Mouse (Mus musculus) telencephalon, adult 2 months (tissue): ENCODE data around the gene Rhox2h.
"Not testable (repeated sequence)": the region's sequence is repeated elsewhere in the genome, so short reads cannot be mapped to it uniquely, and the experiment has no call there.

Experiments
- DNase-seq: peaks from one replicate; pipeline ENCODE4 v3.0.0-alpha.2; 2011; ENCODE audit warnings: low read depth, low spot score

Gene Rhox2h

DNA sequence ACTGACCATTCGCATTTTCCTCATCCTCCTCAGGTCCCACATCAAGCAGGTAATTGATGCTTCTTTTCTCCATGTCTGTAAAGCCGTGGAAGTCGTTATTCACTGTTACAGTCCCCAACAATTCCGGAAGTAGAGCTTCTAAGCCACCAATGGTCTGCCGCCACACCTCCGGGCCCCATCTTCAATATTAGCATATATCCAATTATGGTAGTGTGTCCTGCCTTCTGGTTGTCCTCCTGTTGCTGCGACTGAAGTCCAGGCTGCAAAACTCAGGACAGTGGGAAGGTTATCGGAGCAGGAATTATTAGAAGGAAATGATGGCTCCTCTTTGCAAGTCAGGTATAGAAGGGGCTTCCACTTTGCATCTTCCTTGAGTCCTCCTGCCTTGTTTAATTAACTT lies at the start of gene Rhox2h:
Rhox2h (minus strand) TSS at position 101 of the 400 bp plus-strand sequence.
- not testable (repeated sequence) for DNase-seq

DNA sequence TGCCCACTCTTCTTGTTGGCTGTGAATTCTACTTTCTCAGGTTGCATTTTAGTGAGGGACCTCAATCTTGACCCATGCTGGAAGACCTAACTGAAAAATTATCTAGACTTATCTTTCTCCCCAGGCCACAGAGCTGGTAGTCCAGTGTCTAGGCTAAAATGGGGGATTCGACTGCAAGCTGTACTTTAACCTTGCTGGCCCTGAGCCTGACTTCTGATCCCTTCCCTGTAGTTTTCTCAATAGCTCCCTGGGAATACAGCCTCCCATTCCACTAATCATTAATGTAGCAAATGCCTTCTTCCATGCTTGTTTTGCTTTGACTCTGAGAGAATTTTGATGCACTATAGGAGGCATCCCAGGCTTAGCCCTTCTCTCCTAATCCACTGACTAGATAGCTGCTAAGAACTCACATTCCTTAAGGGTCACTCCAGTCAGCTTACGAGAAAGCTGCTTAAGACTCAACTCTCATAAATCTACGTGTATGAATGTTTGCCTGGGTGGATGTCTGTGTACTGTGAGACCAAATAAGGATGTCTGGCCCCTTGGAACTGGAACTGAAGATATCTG lies 28.8 kb upstream of the Rhox2h start:
- no peak for DNase-seq

DNA sequence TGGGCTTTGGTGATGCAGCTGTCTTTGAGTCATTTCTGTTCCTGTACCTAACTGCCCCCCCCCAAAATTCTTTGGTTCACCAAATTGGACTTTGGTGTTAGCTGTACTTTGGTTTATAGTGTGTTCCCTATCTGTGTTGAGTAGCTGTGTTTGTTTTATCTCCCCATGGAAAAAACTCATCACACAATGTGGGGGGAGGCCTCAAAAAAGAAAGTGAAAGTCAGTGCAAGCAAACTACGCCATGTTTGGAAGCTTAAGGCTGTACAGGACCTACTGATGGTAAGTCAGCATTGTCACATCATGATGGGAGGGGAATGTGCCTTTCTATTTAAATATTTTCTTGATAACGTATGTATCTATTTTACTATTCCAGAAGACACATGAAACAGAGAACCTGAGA lies 19.2 kb upstream of the Rhox2h start:
- DNase-seq, result no peak

DNA sequence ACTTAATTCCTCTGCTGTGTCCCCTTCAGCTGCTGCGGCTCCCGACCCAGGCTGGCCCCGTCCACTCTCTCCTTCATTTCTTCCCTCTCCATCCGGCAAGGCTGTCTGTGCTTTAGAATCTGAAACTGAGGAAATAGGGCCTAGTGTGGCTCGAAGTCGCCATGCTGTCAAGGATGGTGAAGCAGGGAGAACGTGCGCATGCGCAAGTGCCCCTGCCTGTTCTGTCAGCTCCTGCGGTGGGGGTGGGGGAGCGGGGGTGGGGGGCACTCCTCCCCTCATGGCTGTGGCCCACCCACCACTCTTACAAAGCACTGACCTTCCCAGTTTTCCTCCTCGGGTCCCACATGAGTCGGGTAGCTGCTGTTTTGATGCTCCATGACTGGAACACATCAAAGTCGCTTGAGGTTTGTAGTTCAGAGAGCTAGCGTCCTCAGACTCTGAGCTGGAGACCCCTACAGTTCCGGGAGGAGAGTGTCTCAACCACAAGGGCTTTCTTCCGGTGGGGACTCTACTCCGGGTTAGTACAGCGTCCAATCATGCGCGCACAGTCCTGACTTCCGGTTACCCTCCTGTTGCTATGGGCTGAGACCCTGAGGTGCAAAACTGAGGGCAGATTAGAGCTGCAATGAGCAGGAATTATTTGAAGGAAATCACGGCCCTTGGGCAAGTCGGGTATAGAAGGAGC lies 10.1 kb upstream of the Rhox2h start:
- DNase-seq, result no peak

DNA sequence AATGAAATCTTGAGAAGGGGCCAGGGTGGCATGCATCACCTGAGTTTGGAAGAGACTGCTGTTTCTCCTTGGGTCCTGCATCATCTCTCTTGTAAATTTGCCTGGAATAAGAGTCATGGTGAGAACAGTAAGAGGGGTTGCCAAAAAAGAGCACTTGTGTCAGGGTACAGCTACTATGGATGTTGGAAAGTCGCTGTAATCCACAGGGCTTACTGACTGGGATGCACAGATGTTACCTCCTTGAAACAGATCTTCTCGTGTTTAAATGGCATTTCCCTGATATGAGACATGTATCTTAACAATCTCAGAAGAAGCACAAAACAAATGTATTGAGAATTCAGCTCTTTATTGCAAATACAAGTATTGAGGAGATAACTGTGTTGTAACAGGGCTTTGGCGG lies 4.4 kb downstream of the Rhox2h start, which contains the start of gene Rhox3h:
Rhox3h (minus strand) TSS at position 101 of the 400 bp plus-strand sequence.
- not testable (repeated sequence) for DNase-seq

DNA sequence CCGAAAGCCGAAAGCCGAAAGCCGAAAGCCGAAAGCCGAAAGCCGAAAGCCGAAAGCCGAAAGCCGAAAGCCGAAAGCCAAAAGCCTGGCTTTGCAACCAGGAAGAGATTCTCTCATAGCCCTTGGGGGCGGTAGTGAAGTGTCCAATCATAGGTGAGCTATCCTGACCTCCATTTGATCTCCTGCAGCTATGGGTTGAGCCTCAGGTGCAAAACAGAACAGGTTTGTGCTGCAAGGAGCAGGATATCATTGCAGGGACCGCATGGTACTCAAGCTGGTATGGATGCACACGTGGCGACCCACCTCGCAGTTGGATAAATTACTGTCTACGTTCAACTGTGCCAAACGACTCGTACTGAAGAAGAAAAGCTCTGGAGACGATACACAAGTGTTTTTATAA lies 21.9 kb downstream of the Rhox2h start, which contains the start of gene Rhox4g:
Rhox4g (minus strand) TSS at position 101 of the 400 bp plus-strand sequence.
- DNase-seq, result not testable (repeated sequence)

DNA sequence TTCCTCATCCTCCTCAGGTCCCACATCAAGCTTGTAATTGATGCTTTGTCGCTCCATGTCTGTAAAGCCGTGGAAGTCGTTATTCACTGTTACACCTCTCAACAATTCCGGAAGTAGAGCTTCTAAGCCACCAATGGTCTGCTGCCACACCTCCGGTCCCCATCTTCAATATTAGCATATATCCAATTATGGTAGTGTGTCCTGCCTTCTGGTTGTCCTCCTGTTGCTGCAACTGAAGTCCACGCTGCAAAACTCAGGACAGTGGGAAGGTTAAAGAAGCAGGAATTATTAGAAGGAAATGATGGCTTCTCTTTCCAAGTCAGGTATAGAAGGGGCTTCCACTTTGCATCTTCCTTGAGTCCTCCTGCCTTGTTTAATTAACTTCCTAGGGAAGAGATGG lies 29.7 kb downstream of the Rhox2h start, which contains the start of gene Rhox2g:
Rhox2g (minus strand) TSS at position 101 of the 400 bp plus-strand sequence.
- not testable (repeated sequence) for DNase-seq

DNA sequence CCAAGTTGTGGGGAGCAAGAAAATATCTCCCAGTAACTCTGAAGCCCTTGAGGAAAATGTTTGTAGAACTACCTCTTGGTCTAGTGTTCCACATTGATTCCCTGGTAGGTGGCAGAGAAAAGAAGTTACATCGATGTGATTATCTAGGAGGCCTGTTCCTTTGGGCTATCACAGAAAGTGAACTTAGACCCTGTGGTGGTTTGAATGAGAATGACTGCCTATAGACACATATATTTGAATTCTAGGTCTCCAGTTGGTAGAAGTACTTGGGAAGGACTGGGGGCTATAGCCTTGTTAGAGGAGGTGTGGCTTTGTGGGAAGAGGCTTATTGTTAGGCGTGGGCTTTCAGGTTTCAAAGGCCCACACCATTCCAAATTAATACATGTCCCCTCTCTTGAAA lies 44.6 kb downstream of the Rhox2h start, which contains the start of gene Rhox3g:
Rhox3g (minus strand) TSS at position 101 of the 400 bp plus-strand sequence.
- not testable (repeated sequence) for DNase-seq
